Mouse (Mus musculus): ENCODE data around the gene Gm3015. TPM values are rescaled to one million over a fixed set of nuclear protein-coding genes. Genes with fewer than 3 reads are reported as not detected.

Gene Gm3015
- polyA plus RNA-seq (2012; ENCODE audit: low replicate concordance) = not detected in 2 replicates

DNA sequence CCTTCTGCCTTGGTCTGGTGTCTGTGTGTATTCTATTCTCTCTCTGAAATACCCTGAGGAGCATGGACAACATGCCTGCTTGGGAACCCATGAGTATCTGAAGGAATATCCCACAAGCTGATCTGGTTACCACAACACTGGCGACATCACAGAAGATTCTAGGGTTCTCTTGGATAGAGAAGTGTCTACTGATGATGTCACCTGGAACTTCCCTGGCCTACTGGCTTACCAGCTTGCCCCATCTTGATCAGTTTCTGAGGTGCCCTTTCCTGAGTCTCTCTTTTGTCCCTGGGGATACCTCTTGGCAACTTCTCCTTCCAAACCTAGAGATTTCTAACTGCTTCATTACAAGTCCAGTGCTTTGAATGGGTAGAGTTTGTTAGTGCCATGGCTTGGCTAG lies at the start of gene Gm3015:
Gene Gm3015 (minus strand): TSS at position 101 of the 400 bp plus-strand sequence.

DNA sequence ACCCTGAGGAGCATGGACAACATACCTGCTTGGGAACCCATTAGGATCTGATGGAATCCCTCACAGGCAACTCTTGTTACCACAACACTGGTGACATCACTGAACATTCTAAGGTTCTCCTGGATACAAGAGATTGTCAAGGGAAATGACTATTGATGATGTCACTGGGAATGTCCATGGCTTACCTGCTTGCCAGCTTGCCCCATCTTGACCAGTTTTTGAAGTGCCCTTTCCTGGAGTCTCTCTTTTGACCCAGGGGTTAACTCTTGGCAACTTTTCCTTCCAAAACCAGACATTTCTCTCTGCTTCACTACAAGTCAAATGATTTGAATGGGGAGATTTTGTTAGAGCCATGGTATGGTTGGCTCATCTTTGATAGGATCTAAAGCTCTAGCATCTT lies 29.3 kb upstream of the Gm3015 start, which contains the start of gene Gm10377:
Gene Gm10377 (minus strand): TSS at position 101 of the 400 bp plus-strand sequence.

Other genes starting within 250 kb of the Gm3015 start
- gene Gm8024, start 244.5 kb downstream of the Gm3015 start, polyA plus RNA-seq (2012; ENCODE audit: low replicate concordance) = not detected in 2 replicates
- gene Gm17124, start 168.9 kb downstream of the Gm3015 start, polyA plus RNA-seq (2012; ENCODE audit: low replicate concordance) = not detected in 2 replicates
- gene Gm3633, start 126.9 kb downstream of the Gm3015 start, polyA plus RNA-seq (2012; ENCODE audit: low replicate concordance) = not detected in 2 replicates
- gene Gm10378, start 112.9 kb downstream of the Gm3015 start, polyA plus RNA-seq (2012; ENCODE audit: low replicate concordance) = not detected in 2 replicates
- not detected in 2 replicates for gene Gm10377, start 29.2 kb upstream of the Gm3015 start, polyA plus RNA-seq (2012; ENCODE audit: low replicate concordance)
- not detected in 2 replicates for gene Gm21977, start 84.7 kb upstream of the Gm3015 start, polyA plus RNA-seq (2012; ENCODE audit: low replicate concordance)
- gene Gm8082, start 224.8 kb upstream of the Gm3015 start, polyA plus RNA-seq (2012; ENCODE audit: low replicate concordance) = not detected in 2 replicates
- not detected in 2 replicates for gene Gm10376, start 246.8 kb upstream of the Gm3015 start, polyA plus RNA-seq (2012; ENCODE audit: low replicate concordance)

Measured in leukemia stem cell, adult 10-12 weeks (primary cell).